Mouse (Mus musculus) heart, adult 2 months (tissue): ENCODE data around the gene Yaf2.

Source experiments
- CTCF ChIP-seq: fragments of 200-600 bp; IDR thresholded peaks from 2 replicates; pipeline ENCODE4 v1.8.1; 2022; ENCODE audit warnings: antibody characterized with exemption, mild to moderate bottlenecking, moderate library complexity
- POLR2A ChIP-seq: fragments of 200-500 bp; IDR thresholded peaks from 2 replicates; pipeline ENCODE4 v1.6.1; 2011; ENCODE audit warnings: mild to moderate bottlenecking, low read depth, low read length, control low read depth; ENCODE audit not compliant: insufficient read depth

- no peak for TF ChIP-seq CTCF
- no peak for TF ChIP-seq POLR2A
Measured at GRCm38 (mm10) chr15:93335821-93336657, 696 bp downstream of the Yaf2 start.
